Mouse (Mus musculus) spleen, adult 2 months (tissue): ENCODE results near the gene Kmt5b.

Experiments used
- CTCF ChIP-seq: fragments of 200-500 bp; IDR thresholded peaks from 2 replicates; pipeline ENCODE4 v1.5.1; 2011; ENCODE audit warnings: mild to moderate bottlenecking, inconsistent platforms; ENCODE audit not compliant: insufficient read depth, insufficient read length, insufficient replicate concordance; ENCODE audit errors: extremely low read depth
- POLR2A ChIP-seq: fragments of 200-500 bp; IDR thresholded peaks from 2 replicates; pipeline ENCODE4 v1.6.1; 2011; ENCODE audit warnings: low read depth, low read length, inconsistent platforms

GRCm38 (mm10) chr19:3753738-3754137, 13.5 kb upstream of the Kmt5b start:
- TF ChIP-seq POLR2A (no peak), CTCF (no peak)
